Mouse (Mus musculus): Measurements from ENCODE around the gene Pcgf2. TPM values are rescaled to one million over a fixed set of nuclear protein-coding genes. Genes with fewer than 3 reads are reported as not detected.
A peak's percentile ranks its signal among the peaks of the same experiment; 100 is the strongest.

Pcgf2 gene
- polyA plus RNA-seq, 1 experiment from 2014 or later: 11.9 TPM

DNA sequence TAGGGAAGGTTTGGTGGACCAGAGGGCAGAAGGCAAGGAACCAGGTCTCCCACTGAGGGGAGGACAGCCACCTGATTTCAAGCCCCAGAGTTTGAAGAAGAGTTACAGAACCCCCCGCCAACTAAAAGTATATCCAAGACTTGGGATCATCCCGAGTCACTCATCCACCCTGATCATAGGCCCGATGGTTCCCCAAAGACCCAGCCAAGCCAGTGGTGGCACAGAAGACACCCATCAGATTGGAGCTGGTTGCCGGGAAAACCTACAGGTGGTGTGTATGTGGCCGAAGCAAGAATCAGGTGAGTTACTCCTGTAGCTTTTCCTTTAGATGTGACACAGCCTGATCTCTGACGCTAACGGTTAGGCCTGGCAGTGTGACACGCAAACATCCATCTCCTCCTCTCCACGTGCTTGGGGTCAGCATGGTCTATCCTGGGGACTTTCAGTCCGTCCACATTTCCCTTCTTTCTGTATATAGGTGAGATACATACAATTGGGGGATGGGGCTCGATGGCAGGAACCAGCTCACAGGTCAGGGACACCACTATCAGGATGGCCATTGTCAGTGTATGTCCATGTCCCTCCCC, 13.9 kb downstream of the Pcgf2 start:
- Histone ChIP-seq H3K27ac (ENCODE audit: low read length) (peak overlapping the region; percentile 62; the same call in 1 of the 2 replicates), H3K4me1 (ENCODE audit: control insufficient read depth, insufficient read depth, low read length) (peaks cover 18% of the 10 kb centered on the region), H3K27me3 (replicated peaks; ENCODE audit: control insufficient read depth, insufficient read depth, low read length) (no peaks in the 10 kb centered on the region), H3K4me2 (ENCODE audit: low read depth, low read length) (peak overlapping the region; percentile 50), H3K9ac (ENCODE audit: low read depth, low read length) (peak overlapping the region; percentile 54), H3K4me3 (ENCODE audit: low read length) (peak overlapping the region; percentile 34), H3K9me3 (ENCODE audit: control insufficient read depth, low read length) (no peaks in the 10 kb centered on the region), H3K36me3 (ENCODE audit: control insufficient read depth, insufficient read depth, low read length) (peaks cover 12% of the 10 kb centered on the region)
- ATAC-seq: no peak
- 63% methylated on average over 11 of the region's 11 CpGs for WGBS

DNA sequence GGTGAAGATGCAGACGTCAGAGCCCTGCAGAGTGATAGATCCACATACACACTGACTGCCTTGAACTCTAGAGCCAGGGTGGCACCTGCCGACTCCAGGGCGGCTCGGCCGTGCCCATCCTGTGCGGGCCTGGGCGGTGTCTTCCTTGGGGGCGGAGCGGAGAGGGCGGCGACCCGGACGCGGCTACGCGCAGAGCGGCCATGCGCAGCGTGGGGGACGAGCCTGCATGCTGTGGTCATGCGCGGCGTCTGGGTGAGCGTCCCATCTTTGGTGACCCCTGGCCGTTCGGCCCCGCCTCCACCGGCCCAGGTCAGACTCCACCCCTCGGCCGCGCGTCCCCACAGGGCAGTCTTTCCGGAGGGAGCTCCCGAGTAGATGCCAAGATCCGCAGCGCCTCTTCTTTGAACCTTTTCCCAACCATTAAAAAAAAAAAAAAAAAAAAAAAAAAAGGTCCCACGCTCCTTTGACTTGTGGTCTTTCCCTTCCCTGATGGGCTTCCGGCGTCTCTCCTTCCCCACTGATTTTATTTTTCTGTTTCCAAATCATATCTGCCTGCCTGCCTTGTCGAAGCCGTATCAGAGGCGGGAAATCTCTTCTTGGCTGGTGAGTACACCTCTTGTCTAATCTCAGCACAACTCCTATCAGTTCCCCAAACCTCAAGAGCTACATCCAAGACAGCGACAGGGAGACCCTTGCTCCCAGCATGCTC, 14.5 kb downstream of the Pcgf2 start, which contains the start of gene Cisd3:
Gene Cisd3, plus strand, starts transcription at position 214 of the 709 bp plus-strand sequence.
- Histone ChIP-seq H3K27ac (ENCODE audit: low read length) (peak within 1 kb of the TSS; percentile 63), H3K4me1 (ENCODE audit: control insufficient read depth, insufficient read depth, low read length) (peaks cover 18% of the 10 kb centered on the region), H3K27me3 (replicated peaks; ENCODE audit: control insufficient read depth, insufficient read depth, low read length) (no peaks in the 10 kb centered on the region), H3K4me3 (ENCODE audit: low read length) (peak within 1 kb of the TSS; percentile 34), H3K36me3 (ENCODE audit: control insufficient read depth, insufficient read depth, low read length) (peaks cover 7% of the 10 kb centered on the region), H3K9ac (ENCODE audit: low read depth, low read length) (peak within 1 kb of the TSS; percentile 54), H3K4me2 (ENCODE audit: low read depth, low read length) (peak within 1 kb of the TSS; percentile 50), H3K9me3 (ENCODE audit: control insufficient read depth, low read length) (no peaks in the 10 kb centered on the region)
- peak; percentile 94 for ATAC-seq
- under 1% methylated on average over 43 of the region's 43 CpGs for WGBS

DNA sequence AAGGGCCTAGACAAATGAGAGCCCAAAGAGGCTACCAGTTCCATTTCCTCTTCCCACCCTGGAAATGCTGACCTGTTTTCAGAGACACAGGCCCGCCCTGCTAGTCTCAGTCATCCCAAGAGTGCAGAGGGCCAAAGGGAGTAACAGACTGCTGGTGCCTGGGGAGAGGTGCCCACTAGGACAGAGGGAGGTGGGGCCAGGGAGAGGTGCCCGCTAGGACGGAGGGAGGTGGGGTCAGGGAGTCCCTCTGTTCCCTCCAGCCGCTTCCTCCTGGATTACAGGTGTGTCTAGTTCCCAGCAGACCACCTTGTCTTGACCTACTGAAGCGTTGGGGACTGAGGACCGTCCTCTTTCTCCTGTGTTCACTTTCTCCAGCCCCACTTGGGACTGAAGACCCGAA, 15.5 kb downstream of the Pcgf2 start:
- Histone ChIP-seq H3K4me1 (ENCODE audit: control insufficient read depth, insufficient read depth, low read length) (peaks cover 18% of the 10 kb centered on the region), H3K27ac (ENCODE audit: low read length) (peak overlapping the region; percentile 63; the same call in 1 of the 2 replicates), H3K27me3 (replicated peaks; ENCODE audit: control insufficient read depth, insufficient read depth, low read length) (no peaks in the 10 kb centered on the region), H3K4me3 (ENCODE audit: low read length) (no peak overlapping the region), H3K36me3 (ENCODE audit: control insufficient read depth, insufficient read depth, low read length) (peaks cover 5% of the 10 kb centered on the region; the same call in 1 of the 2 replicates), H3K9me3 (ENCODE audit: control insufficient read depth, low read length) (no peaks in the 10 kb centered on the region), H3K9ac (ENCODE audit: low read depth, low read length) (peak overlapping the region; percentile 54; the same call in 1 of the 2 replicates), H3K4me2 (ENCODE audit: low read depth, low read length) (no peak overlapping the region)
- ATAC-seq: no peak
- 35% methylated on average over 7 of the region's 7 CpGs for WGBS

DNA sequence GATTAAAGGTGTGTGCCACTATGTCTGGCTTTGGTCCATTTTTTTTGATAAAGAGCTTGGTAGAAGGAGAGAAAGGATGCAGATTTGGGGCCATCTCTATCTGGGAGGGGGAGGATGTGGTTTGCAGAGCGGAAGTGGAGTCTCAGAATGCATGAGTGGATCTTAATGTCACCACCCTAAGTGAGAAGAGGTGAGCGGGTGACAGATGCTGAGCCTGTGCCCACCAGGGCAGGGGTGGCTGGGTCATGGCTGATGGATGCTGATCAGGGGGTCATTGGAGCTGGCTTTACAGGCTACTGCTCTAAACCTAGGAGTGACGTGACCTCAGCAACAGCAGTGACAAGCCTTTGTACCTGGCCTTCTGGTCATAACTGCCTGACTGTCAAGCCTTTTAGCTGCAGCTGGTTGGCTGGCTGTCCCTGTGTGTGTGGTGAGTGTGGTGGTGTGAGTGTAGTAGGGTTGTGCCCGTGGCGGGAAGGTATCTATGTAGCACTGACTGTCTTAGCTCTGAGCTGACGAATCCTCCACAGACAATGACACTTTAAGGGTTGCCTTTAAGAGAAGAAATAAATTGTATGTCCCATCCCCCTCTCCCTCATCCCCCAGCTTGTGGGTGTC, 16.1 kb downstream of the Pcgf2 start:
- H3K4me3 ChIP-seq (ENCODE audit: low read length): no peak overlapping the region
- H3K27me3 ChIP-seq (replicated peaks; ENCODE audit: control insufficient read depth, insufficient read depth, low read length): no peaks in the 10 kb centered on the region
- H3K27ac ChIP-seq (ENCODE audit: low read length): no peak overlapping the region
- ATAC-seq: no peak
- 83% methylated on average over 6 of the region's 6 CpGs for WGBS
- peaks cover 18% of the 10 kb centered on the region for H3K4me1 ChIP-seq (ENCODE audit: control insufficient read depth, insufficient read depth, low read length)
- H3K9ac ChIP-seq (ENCODE audit: low read depth, low read length): no peak overlapping the region
- no peak overlapping the region for H3K4me2 ChIP-seq (ENCODE audit: low read depth, low read length)
- no peaks in the 10 kb centered on the region for H3K9me3 ChIP-seq (ENCODE audit: control insufficient read depth, low read length)
- peaks cover 11% of the 10 kb centered on the region for H3K36me3 ChIP-seq (ENCODE audit: control insufficient read depth, insufficient read depth, low read length)

DNA sequence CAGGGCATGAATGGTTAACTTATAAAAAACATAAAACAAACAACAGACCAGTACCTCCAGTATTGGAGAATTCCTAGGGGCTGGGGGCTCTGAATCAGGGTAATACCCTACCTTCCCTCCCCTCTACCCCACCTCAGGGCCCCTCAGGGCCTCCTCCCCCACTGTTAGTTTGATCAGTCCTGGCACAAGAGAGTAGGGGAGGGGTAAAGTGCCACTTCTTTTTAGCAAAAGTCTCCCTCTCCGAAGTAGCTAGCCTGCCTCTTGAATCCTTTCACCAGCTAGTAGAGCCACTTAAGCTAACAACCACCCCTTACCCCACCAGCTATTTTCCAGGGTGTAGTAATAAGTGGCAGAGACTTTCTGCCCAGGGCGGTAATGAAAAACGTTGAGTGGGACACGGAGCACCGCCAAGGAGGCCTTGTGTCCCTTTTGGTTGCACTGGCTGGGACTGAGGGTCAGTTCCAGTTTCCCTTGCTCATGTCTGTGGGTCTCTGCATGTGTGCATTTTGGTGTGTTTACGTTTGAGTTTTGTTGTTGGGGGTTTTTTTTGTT, 17.7 kb downstream of the Pcgf2 start:
- Histone ChIP-seq H3K27me3 (replicated peaks; ENCODE audit: control insufficient read depth, insufficient read depth, low read length) (no peaks in the 10 kb centered on the region), H3K36me3 (ENCODE audit: control insufficient read depth, insufficient read depth, low read length) (peaks cover 15% of the 10 kb centered on the region), H3K4me2 (ENCODE audit: low read depth, low read length) (no peak overlapping the region), H3K9me3 (ENCODE audit: control insufficient read depth, low read length) (no peaks in the 10 kb centered on the region), H3K4me3 (ENCODE audit: low read length) (no peak overlapping the region), H3K9ac (ENCODE audit: low read depth, low read length) (no peak overlapping the region), H3K4me1 (ENCODE audit: control insufficient read depth, insufficient read depth, low read length) (peaks cover 18% of the 10 kb centered on the region), H3K27ac (ENCODE audit: low read length) (no peak overlapping the region)
- 69% methylated on average over 6 of the region's 6 CpGs for WGBS
- no peak for ATAC-seq

DNA sequence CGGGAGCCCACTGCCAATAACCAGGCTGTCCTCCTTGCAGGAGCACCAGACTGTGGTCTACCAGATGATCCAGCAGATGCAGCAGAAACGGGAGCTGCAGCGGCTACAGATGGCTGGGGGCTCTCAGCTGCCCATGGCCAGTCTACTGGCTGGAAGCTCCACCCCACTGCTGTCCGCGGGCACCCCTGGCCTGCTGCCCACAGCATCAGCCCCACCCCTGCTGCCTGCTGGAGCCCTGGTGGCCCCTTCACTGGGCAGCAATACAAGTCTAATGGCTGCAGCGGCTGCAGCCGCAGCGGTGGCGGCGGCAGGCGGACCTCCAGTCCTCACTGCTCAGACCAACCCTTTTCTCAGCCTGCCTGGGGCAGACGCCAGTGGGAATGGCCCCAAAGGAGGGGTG, 19.9 kb downstream of the Pcgf2 start:
- Histone ChIP-seq H3K9ac (ENCODE audit: low read depth, low read length) (no peak overlapping the region), H3K27ac (ENCODE audit: low read length) (no peak overlapping the region), H3K9me3 (ENCODE audit: control insufficient read depth, low read length) (no peaks in the 10 kb centered on the region), H3K4me3 (ENCODE audit: low read length) (no peak overlapping the region), H3K27me3 (replicated peaks; ENCODE audit: control insufficient read depth, insufficient read depth, low read length) (no peaks in the 10 kb centered on the region), H3K4me2 (ENCODE audit: low read depth, low read length) (no peak overlapping the region), H3K36me3 (ENCODE audit: control insufficient read depth, insufficient read depth, low read length) (peaks cover 19% of the 10 kb centered on the region), H3K4me1 (ENCODE audit: control insufficient read depth, insufficient read depth, low read length) (peaks cover 9% of the 10 kb centered on the region; the same call in 1 of the 2 replicates)
- no peak for ATAC-seq
- WGBS: 77% methylated on average over 12 of the region's 12 CpGs

DNA sequence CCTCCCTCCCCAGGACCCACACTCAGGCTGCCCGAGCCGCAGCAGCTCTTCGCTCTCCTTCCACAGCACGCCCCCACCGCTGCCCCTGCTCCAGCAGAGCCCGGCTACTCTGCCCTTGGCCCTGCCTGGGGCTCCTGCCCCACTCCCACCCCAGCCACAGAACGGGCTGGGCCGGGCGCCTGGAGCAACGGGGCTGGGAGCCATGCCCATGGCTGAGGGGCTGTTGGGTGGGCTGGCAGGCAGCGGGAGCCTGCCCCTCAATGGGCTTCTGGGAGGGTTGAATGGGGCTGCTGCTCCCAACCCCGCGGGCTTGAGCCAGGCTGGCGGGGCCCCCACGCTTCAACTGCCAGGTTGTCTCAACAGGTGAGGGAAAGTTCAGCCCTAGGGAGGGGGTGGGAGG, 22.0 kb downstream of the Pcgf2 start:
- no peaks in the 10 kb centered on the region for H3K27me3 ChIP-seq (replicated peaks; ENCODE audit: control insufficient read depth, insufficient read depth, low read length)
- no peak overlapping the region for H3K4me3 ChIP-seq (ENCODE audit: low read length)
- H3K27ac ChIP-seq (ENCODE audit: low read length): no peak overlapping the region
- ATAC-seq: no peak
- peaks cover 28% of the 10 kb centered on the region for H3K36me3 ChIP-seq (ENCODE audit: control insufficient read depth, insufficient read depth, low read length)
- H3K4me1 ChIP-seq (ENCODE audit: control insufficient read depth, insufficient read depth, low read length): no peaks in the 10 kb centered on the region
- 86% methylated on average over 15 of the region's 15 CpGs for WGBS
- no peaks in the 10 kb centered on the region for H3K9me3 ChIP-seq (ENCODE audit: control insufficient read depth, low read length)
- H3K9ac ChIP-seq (ENCODE audit: low read depth, low read length): no peak overlapping the region
- H3K4me2 ChIP-seq (ENCODE audit: low read depth, low read length): no peak overlapping the region

DNA sequence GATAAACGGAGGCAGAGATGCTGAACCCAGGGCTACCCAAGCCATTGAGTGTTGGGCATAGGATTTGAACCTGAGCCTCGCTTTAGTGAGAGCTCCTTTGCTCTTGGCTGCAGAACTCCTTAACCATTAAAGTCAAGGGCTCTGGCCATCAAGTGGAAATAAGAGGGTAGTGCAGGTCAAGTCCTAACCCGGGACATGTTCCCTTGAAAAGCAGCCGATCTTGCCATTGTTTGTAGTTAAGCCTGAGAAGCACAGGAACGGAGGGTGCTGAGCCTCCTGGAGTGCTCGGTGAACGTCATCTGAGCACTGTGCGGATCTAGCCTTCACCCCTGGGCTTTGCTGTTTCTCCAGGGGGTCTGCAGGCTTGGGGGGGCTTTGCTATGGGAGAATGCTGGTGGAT, 22.5 kb downstream of the Pcgf2 start:
- H3K4me1 ChIP-seq (ENCODE audit: control insufficient read depth, insufficient read depth, low read length): no peaks in the 10 kb centered on the region
- H3K27me3 ChIP-seq (replicated peaks; ENCODE audit: control insufficient read depth, insufficient read depth, low read length): no peaks in the 10 kb centered on the region
- no peak overlapping the region for H3K9ac ChIP-seq (ENCODE audit: low read depth, low read length)
- no peak overlapping the region for H3K4me2 ChIP-seq (ENCODE audit: low read depth, low read length)
- H3K9me3 ChIP-seq (ENCODE audit: control insufficient read depth, low read length): no peaks in the 10 kb centered on the region
- peaks cover 28% of the 10 kb centered on the region for H3K36me3 ChIP-seq (ENCODE audit: control insufficient read depth, insufficient read depth, low read length)
- no peak overlapping the region for H3K27ac ChIP-seq (ENCODE audit: low read length)
- no peak overlapping the region for H3K4me3 ChIP-seq (ENCODE audit: low read length)
- ATAC-seq: no peak
- 73% methylated on average over 8 of the region's 8 CpGs for WGBS

DNA sequence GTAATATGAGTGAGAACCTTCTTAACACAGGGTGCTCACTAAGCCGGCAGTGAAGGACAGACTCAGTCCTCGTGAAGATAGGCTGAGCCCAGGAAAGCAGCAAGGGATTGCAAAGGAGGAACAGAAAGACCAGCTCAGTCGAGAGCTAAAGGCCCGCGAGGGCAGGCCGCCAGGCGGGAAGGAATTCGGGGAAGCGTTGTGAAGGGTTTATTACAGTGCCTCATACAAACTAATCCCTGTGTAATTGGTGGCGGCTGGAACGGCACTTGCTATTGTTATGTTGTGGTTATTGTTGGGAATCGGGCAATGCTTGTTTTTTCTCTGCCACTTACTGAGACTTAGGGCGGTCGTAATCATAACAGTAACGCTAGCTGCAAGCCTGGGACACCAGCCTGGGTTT, 22.9 kb downstream of the Pcgf2 start:
- Histone ChIP-seq H3K9me3 (ENCODE audit: control insufficient read depth, low read length) (no peaks in the 10 kb centered on the region), H3K27ac (ENCODE audit: low read length) (no peak overlapping the region), H3K4me2 (ENCODE audit: low read depth, low read length) (no peak overlapping the region), H3K4me3 (ENCODE audit: low read length) (no peak overlapping the region), H3K9ac (ENCODE audit: low read depth, low read length) (no peak overlapping the region), H3K36me3 (ENCODE audit: control insufficient read depth, insufficient read depth, low read length) (peaks cover 28% of the 10 kb centered on the region), H3K4me1 (ENCODE audit: control insufficient read depth, insufficient read depth, low read length) (no peaks in the 10 kb centered on the region), H3K27me3 (replicated peaks; ENCODE audit: control insufficient read depth, insufficient read depth, low read length) (no peaks in the 10 kb centered on the region)
- 55% methylated on average over 15 of the region's 15 CpGs for WGBS
- no peak for ATAC-seq

Data from intestine, embryonic 16.5 days (tissue).